Mouse (Mus musculus) telencephalon, adult 2 months (tissue): Measurements from ENCODE around the gene Rpain.
A peak's percentile ranks its signal among the peaks of the same experiment; 100 is the strongest.

Source experiments
- DNase-seq: peaks from one replicate; pipeline ENCODE4 v3.0.0-alpha.2; 2011; ENCODE audit warnings: low read depth, low spot score

Gene Rpain

DNA sequence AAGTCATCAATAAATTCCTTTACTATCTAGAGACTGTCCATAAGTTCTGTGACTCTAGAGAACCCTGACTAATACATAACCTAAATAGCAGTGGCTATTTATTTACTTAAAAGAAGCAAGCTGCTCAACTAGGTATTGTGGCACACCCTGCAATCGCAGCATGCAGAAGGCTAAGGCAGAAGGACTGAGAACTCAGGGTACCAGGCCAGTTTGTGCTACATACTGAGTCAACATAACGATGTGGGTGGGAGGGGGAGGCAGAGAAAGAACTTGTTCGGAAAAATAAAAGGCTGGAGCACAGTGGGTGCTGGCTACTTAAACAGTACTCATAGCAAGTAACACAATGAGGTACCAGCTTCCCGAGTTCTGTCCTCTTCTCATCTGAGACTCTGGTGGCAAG, 31.2 kb downstream of the Rpain start:
- DNase-seq, result peak; percentile 28

DNA sequence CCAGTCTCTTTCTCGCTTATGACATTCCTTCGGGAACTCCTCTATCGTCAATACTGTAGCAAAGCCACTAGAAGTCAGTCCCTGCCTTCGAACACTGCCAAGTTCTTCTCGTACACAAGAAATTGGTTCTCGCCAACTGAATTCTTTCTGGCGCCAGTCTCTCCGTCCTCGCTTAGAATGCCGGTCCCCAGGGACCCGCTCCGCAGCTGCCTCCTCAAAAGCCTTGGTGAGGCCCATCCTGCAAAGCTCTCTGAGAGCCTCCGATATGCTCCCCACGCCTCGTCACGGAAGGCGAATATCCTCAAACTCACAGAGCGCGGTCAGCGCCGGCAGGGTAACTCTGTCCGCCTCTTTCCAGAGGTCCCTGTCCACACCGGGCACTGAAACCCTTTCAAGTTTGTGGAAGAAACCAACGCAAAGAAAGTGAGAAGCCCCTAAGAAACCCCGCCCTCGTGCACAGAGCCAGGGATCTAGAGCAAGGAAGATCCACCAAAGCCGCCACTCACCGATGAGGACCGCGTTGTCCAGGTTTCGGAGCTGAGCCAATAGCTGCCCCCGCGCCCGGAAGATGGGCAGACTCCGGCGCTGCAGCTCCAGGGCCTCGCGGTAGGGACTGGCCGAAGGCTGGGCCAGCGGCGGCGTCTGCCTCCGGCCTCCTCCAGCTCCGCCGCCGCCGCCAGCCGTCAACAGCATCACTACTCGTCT, 33.8 kb downstream of the Rpain start:
- DNase-seq, result no peak

DNA sequence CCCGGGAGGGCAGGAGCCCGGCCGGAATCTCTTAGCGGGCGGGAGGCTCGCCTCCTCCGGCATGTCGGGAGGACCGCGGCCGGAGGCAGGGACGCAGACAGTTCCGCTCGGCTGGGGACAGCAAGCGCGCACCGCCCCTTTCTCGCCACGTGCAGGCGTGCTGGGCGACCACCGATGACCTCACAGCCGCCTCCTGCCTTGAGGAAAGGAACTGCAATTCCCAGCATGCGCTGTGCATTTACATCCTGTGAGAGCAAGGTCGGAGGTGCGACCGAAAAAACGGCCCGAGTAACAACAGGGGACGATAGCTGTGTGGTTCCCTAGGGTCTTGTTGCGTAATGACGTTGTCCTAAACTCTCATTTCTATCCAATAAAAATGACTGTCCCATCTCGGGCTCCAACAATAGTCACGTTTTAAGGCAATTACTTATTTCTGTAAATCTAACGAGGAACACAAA, 34.3 kb downstream of the Rpain start, which contains the start of gene Dhx33:
Dhx33 (minus strand) TSS at position 122 of the 458 bp plus-strand sequence.
- DNase-seq, result peak; percentile 99

DNA sequence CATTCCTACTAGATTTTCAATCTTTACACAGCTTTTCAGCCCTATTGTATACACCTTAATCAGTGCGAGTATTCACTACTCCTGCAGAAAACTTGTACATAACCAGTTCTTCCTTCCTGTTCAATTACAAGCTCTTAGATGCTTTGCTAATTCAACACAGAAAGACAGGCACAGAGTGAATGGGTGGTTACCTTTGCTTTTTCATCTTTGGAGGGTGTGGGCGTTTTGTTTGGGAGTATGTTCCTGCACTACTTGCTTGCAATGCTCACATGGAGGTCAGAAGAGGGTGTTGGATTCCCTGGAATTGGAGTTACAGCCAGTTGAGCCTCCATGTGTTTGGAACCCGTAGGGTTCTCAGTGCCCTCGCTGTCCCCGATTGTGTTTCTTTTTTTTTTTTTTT, 35.0 kb downstream of the Rpain start:
- peak; percentile 27 for DNase-seq

DNA sequence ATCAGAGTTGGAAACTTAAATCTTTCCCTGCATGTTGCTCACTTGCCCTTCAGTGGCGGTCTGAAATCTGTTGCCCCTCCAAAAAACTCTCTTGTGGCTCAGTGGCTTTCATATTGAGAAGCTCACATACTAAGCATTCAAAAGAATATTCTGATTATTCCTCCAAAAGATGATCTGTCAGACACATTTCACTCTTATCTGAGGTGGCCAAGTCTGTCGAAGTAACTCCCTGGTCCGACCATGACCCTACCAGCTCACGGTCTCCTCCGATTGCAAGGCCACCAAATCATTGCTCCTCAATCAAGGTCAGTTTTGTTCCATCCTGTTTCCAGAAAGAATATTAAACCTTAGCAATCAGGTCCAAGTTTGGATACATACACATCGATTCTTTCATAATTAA, 37.0 kb downstream of the Rpain start:
- DNase-seq, result no peak

DNA sequence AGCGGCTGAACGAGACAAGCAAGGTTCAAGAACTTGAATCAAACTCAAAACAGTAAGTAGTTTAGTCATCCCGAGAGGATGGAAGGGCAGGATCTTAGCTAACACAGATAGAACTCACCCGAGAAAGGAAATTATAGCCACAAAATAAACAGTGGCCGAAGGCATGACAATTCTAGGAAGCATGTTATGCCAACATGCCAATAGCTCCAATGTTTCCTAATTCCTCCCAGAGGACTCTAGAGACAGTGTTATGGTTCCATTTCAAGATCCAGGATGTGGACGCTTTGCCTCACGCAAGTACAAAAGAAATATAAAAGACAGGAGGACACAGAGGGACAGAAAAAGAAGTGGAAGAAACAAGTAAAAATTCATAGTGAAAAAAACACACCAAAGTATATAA, 37.8 kb downstream of the Rpain start:
- no peak for DNase-seq

DNA sequence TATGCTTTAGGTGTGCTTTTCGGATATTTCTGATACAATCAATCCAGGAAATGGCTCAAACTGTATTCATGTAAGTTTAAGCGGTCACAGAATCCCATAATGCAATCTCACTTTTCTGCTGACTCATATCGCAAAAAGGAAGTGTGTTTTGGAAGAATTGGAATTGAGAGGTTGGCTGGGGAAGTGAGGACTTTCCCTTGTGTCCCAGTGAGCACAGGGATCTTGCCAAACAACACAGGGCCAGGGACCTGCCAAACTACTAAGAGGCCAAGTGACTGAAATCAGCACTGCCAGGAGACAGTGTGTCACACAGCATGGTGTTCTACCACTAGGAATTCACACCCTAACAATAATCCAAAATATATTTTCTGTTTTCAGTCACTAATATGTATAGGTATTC, 38.3 kb downstream of the Rpain start:
- DNase-seq, result no peak

DNA sequence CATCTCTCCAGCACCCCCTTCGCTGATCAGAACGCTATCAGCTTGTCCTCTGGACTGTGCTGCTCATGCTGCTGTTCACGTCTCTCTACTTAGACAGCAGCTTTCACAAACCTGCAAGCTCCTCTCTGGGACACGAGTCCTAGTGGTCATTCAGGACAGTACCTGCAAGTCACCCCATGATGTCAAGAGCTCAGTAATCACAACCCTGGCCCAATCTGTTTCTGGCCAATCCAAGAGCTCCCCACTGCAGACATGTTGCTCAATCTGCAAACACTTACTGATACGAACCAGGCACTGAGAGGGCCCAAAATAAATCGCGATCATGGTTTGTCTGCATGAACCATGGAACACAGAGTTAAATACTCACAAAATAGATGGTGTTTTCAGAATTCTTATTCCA, 42.7 kb downstream of the Rpain start:
- no peak for DNase-seq

DNA sequence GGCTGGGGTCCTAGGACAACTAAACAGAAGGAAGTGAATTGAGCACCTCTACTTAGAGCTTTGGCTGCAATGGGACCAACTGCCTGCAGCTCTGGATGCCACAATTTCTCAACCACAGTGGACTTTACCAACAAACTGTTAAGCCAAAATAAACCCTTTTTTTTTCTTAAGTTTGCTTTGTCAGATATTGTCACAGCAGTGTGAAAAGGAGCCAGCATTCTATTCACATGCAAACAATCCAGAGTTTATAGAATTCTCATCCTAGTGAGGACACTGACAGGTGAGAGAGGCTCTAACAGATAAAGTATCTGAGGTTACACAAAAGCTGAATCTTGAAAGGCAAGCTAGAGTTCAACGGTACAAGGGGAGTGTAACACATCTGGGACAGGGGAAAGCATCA, 47.0 kb downstream of the Rpain start:
- DNase-seq, result no peak

DNA sequence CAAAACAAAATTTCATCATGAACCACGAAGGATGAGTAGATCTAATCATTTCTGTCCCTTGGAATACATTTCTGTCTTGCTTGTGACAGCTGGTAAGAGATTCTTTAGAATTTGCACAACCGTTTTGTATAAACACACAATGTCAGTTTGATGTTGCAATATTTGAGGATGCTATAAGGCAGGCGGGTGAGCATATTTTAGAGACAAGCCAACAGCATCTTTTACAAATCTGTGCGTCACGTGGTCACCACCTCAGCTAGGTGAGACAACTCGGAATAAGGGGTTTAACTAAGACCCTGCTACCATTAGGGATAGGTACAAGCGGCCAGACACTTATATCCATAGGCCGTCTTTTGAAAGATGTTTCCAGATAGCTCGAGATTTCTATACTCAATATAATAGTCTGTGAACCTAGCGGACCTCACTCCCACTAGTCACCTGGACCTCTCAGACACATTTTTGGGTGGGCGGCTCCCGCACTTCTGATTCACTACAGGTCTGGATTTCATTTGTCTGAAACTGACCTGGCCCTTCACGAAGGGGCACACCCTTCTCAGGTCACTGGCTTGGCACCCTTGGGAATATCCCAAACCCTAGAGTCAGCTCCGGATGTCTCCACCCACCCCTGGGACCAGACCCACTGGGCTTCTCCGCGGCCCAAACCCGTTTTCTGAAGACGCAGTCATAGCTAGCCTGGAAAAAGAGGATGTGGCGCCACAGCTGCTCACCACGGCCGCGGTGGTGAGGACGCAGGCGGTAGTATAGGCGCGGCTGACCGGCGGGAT, 48.6 kb downstream of the Rpain start:
- no peak for DNase-seq

DNA sequence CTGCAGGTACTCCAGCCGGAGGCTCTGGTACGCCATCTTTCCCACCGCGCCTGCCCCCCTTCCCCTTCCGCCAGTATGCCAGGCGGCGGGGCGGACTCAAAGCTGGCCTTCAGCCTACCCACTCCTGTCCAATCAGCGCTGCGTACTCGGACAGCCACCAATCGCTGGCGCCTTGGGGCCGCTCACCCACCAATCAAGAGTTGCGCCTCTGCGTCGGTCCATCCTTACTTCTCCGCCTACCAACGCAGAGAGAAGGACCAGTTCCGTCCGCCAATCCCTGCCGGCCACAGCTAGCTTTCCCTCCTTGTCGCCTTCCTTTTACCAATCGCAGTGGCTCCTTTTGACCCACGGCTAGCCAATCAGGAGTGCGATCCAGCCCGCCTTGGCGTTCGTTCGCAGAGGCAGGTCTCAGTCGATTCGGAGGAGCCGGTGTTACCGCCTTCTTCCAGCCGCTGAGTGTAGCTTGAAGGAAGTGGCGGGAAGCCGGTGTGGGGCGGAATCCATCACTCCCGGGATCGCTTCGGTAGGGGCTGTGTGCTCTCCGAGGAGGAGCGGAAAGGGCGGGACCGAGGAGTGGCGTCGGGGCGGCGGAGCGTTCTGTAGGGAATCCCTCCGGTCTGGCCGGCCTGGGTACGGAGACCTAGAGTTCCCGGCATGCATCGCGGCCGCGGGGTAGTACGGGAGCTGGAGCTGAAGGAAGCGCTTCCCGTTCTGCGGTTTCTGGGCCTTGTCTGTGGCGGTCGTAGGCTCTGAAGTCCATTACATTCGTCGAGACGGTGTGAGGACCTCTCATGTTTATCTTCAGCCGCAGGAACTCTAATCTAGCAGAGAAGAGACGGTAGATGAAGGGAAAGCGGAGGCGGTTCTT, 49.4 kb downstream of the Rpain start, which contains the start of the genes Mis12 and Derl2:
Mis12 (plus strand) TSS at position 411 of the 868 bp plus-strand sequence.
Derl2 (minus strand) TSS at position 641 of the 868 bp plus-strand sequence.
- peak; percentile 100 for DNase-seq
